Mouse (Mus musculus) brain, adult 2 months (tissue): Measurements from ENCODE around the gene Apobec2.

Source experiments
- DNase-seq: peaks from one replicate; pipeline ENCODE4 v3.0.0; 2011; ENCODE audit warnings: low read depth, low spot score

The Apobec2 gene

GRCm38 (mm10) chr17:48437421-48437911 lies 4.7 kb upstream of the Apobec2 start:
- no peak for DNase-seq

GRCm38 (mm10) chr17:48436487-48436886 lies 3.8 kb upstream of the Apobec2 start:
- no peak for DNase-seq

GRCm38 (mm10) chr17:48434479-48434878 lies 1.7 kb upstream of the Apobec2 start:
- DNase-seq: no peak

DNA sequence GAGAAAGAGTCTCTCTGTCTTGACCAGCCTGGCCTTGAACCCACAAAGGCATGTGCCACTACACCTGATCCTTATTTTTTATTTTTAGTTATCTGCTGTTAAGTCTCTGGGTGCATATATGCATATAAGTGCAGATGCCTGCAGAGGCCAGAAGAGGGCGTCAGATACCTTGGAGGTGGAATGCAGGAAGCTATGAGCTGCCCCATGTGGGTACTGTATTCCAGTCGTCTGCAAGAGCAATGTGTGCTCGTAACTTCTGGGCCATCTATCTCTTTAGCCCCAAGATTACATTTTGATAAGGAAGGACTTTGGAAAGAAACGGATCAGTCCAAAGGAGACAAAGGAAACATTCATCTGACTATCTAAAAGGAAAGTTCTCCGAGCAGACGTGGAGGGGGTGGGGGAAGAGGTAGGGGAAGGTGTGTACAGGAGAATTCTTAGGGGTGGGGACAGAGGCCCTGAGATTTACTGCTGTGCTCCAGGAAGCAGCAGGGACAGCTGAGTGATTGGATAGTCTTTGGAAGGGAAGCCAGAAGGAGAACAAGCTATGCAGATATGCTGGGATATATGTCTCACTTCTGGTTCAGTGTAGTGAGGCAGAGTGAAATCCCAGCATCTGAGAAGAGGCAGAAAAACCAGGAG lies 1.1 kb upstream of the Apobec2 start:
- no peak for DNase-seq

GRCm38 (mm10) chr17:48433006-48433655 lies 401 bp upstream of the Apobec2 start:
- no peak for DNase-seq

DNA sequence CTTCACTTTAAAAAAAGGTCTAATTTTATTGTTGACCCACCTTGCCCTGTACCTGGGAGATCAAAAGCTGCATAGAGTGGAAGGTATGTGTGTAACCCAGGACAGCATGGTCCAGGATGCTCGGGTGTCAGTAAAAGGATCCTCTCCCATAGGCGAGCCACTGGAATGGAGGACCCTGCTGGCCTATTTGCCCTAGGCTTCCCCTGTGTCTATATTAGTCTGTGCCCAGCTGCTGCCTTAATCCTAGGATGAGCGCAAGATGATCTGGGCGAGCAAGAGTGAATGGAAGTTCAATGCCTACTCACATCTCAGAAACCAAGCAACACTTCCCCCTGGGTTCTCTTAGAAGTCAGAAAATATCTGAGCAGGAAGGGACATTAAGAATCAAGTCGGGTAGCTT lies 1.7 kb downstream of the Apobec2 start:
- no peak for DNase-seq

DNA sequence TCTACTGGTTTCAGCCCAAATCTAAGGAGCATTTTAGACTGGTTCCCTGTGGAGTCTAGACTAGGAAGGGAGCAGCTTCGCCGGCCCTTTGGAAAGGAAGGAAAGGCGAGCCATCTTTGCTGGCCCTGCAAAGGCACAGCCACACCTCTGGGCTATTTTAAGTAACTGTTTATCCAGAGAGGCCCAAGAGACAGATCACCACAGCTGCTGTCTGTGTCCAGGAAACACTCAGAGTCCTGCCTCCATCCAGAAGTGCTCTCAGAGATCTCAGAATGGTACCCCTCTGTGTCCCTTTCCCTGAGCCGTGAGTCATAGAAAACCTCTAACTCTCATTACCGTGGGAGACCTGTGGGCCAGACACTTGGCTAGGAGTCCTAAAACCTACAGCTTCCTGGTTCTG lies 2.3 kb downstream of the Apobec2 start:
- DNase-seq: no peak

- no peak for DNase-seq
Measured at GRCm38 (mm10) chr17:48427852-48428530, 4.7 kb downstream of the Apobec2 start.

GRCm38 (mm10) chr17:48426991-48427750 lies 5.6 kb downstream of the Apobec2 start:
- no peak for DNase-seq

GRCm38 (mm10) chr17:48425823-48426612 lies 6.7 kb downstream of the Apobec2 start:
- no peak for DNase-seq

DNA sequence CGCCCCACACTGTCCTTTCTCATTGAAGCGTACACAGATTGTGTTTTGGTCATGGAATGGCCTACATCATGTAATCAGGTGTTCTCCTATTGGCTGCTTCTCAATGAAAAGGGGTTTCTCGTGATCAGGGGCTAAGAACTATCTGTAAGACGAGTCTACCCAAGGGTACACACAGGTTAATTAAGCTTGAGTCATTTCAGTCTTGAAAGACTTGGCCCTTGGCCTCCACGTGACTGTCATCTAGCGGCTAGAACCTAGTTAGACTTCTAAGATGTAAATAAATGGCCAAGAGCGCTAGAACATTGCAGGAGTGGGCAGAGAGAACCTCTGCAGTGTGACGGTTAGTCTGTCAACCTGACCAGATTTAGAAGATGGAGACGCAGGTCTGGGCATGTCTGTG lies 8.5 kb downstream of the Apobec2 start:
- no peak for DNase-seq

GRCm38 (mm10) chr17:48419571-48419970 lies 13.2 kb downstream of the Apobec2 start:
- no peak for DNase-seq

DNA sequence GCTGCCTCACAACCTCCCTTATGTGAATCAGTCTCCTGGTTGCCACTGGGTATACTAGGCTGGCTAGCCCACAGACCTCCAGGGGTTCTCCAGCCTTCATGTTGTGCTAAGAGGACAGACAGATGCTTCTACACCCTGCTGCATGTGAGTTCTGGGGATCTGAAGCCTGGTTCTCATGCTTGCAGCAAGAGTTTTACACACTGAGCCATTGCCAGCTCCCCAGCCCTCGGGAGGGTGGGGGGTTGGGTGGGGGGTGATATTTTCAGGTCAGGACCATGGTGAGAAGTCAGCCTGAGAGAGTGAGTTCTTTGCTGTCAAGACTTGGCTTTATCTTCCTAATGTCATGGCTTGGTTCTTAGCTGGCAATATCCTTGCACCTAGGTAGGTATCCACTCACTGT lies 13.9 kb downstream of the Apobec2 start:
- DNase-seq: no peak

- DNase-seq: peak; percentile 26
Measured at GRCm38 (mm10) chr17:48418174-48418573, 14.6 kb downstream of the Apobec2 start.

- no peak for DNase-seq
Measured at GRCm38 (mm10) chr17:48417521-48417920, 15.2 kb downstream of the Apobec2 start.

DNA sequence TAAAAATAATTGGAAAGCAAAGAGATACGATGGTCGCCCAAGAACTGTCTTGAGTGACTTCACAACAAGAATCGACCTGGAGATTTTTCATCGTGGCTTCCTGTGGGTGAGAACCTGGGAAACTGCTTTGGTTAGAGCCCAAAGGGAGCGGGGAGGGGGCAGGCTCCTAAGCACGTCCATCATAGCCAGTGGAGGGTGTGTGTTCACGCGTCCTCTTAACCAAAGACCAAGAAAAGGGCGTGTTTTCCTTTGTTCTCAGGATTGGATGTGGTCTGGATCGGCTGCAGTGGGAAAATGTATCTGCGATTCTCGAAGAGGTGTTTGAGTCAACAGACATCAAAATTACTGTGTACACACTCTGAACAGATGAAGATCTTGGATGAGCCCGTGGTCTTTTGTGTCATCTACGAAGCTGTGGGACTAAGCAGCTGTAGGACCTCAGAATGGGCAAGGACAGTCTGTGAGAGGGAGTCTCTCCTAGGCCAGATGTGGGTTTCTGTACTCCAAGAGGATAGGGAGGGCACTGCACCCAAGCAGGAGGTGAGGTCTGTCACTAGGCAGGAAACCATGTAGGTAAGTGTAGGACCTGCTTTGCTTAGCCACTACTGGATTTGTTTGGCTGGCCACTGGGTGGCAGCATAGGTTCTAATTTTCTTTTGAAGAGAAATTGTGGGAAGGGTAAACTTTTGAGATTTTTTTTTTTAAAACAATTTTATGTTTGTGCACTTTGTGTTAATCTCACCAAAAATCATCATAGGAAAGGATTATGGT lies 16.1 kb downstream of the Apobec2 start:
- peak; percentile 70 for DNase-seq

GRCm38 (mm10) chr17:48416011-48416410 lies 16.7 kb downstream of the Apobec2 start:
- peak; percentile 90 for DNase-seq

DNA sequence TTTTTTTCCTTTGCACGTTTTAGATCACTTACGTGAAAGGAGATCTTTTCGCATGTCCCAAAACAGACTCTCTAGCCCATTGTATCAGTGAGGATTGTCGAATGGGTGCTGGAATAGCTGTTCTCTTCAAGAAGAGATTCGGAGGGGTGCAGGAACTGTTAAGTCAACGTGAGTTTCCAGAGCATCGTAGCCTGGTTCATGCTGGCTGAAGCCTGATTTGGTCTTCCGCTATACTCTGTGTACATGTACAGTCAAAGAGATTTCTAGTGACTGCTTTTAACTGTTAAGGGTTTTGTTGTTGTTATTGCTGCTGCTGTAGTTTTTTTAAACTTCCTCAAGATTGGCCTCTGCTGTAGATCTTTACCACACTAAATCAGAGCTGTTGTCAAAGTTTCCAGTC lies 21.5 kb downstream of the Apobec2 start:
- no peak for DNase-seq

DNA sequence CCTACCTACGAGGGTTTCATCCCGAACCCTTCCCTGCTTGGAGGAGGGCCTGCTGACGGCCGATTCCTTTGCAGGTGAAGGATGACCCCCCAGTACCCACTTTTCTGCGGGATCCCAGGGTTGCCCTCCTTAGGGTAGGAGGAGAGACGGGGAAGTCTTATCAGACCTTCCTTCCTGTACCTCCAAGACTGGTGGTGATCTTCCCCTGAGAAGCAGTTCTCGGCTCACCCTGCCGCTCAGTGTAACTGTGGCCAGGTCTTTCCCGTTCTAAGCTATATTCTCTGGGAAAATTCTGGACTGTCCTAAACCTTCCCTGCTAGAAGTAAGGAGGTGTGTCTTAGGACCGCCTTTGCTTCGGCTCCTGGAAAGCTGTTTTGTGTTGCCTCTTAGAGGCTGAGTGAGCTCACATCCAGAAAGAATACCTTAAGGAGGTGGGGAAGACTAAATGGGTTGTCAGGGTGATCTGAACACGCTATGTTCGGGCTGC lies 22.4 kb downstream of the Apobec2 start:
- peak; percentile 67 for DNase-seq
